Mouse (Mus musculus): ENCODE results near the gene Ang2. TPM values are rescaled to one million over a fixed set of nuclear protein-coding genes. Genes with fewer than 3 reads are reported as not detected.

Ang2 gene
- polyA plus RNA-seq, 1 experiment = 0.09 TPM

DNA sequence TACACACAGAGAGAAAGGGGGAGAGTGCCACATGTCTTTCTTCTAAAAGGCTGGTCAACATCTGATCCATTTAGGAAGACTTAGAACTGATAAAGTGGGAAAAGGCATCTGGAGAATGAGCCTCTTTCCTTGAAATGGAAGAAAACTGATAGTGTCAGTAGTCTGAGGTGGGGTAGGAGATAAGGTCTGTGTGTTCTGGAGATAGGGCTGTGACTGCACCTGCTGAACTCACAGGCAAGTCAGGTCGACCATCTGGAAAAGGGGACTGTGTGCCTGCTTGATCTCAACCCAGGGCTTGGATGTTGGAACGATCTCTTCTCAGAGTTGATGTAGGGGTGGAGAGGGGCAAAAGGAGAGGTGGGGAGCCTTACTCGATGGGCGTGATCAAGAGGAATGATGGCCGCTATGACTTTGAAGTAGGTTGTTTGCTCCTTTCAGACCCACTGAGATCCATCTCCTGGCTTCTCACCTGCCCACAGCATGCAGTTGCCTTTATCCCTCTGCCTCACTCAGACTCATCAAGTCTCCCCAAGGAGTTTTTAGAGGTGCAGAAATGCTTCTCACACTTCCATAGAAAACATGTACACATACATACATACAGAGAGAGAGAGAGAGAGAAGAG is 46.6 kb downstream of the Ang2 start:
- Histone ChIP-seq H3K36me3 (ENCODE audit: control insufficient read depth, insufficient read depth, low read length) (no peaks in the 10 kb centered on the region), H3K4me1 (ENCODE audit: control insufficient read depth, insufficient read depth, insufficient read length) (peaks cover 5% of the 10 kb centered on the region; the same call in 1 of the 2 replicates), H3K27ac (ENCODE audit: insufficient read depth, low read length) (no peak overlapping the region), H3K27me3 (ENCODE audit: control insufficient read depth, insufficient read depth, low read length) (no peaks in the 10 kb centered on the region), H3K4me3 (ENCODE audit: extremely low read depth, insufficient read depth, insufficient read length) (no peak overlapping the region)
- no peak for DNase-seq (ENCODE audit: low read depth in 1 of 2, low spot score in 2 of 2)
- TF ChIP-seq CTCF (IDR thresholded peaks at IDR 0.05; ENCODE audit: extremely low read depth, insufficient read depth, insufficient read length, insufficient replicate concordance) (no peak), POLR2A (IDR thresholded peaks at IDR 0.05; ENCODE audit: low read depth, low read length) (no peak)
- WGBS = 68% methylated on average over 5 of the region's 5 CpGs

DNA sequence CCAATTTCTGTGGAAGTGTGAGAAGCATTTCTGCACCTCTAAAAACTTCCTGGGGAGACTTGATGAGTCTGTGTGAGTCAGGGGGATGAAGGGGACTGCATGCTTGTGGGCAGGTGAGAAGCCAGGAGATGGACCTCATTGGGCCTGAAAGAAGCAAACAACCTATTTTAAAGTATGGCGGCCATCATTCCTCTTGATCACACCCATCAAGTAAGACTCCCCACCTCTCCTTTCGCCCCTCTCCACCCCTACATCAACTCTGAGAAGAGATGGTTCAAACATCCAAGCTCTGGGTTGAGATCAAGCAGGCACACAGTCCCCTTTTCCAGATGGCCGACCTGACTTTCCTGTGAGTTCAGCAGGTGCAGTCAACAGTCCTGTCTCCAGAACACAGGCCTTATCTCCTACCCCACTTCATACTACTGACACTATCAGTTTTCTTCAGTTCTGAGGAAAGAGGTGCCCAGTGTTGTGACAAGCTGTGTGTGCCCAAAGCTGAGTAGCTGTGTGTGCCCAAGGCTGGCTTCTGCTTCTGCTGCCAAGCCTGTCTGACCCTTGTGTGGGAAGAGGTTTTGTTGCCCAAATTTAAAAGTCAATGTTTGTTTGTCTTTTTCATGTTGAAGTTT is 48.6 kb downstream of the Ang2 start:
- DNase-seq (ENCODE audit: low read depth in 1 of 2, low spot score in 2 of 2) = no peak
- no peak overlapping the region for H3K27ac ChIP-seq (ENCODE audit: insufficient read depth, low read length)
- no peaks in the 10 kb centered on the region for H3K27me3 ChIP-seq (ENCODE audit: control insufficient read depth, insufficient read depth, low read length)
- no peaks in the 10 kb centered on the region for H3K36me3 ChIP-seq (ENCODE audit: control insufficient read depth, insufficient read depth, low read length)
- H3K4me3 ChIP-seq (ENCODE audit: extremely low read depth, insufficient read depth, insufficient read length) = no peak overlapping the region
- H3K4me1 ChIP-seq (ENCODE audit: control insufficient read depth, insufficient read depth, insufficient read length) = no peaks in the 10 kb centered on the region
- TF ChIP-seq CTCF (IDR thresholded peaks at IDR 0.05; ENCODE audit: extremely low read depth, insufficient read depth, insufficient read length, insufficient replicate concordance) = no peak
- TF ChIP-seq POLR2A (IDR thresholded peaks at IDR 0.05; ENCODE audit: low read depth, low read length) = no peak
- WGBS = 84% methylated on average over 3 of the region's 3 CpGs

DNA sequence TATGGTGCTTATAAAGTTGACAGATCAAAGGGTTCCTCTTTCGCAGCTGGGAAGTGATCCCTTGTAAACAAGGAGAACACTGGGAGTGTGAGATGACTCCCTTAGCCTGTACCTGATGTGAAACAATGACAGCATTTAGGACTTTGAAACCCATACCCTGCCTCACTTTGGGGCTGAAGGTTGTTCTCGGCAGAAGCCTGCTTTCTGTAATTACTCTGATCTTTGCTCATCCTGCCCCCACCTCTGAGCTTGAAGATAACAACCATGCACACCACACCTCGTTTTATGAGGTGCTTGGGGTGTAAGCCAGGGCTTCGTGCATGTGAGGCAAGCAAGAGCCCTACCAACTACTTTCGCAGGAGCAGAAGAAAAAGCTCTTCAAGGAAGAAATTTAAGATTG is 49.8 kb downstream of the Ang2 start:
- Histone ChIP-seq H3K27ac (ENCODE audit: insufficient read depth, low read length) (no peak overlapping the region), H3K4me1 (ENCODE audit: control insufficient read depth, insufficient read depth, insufficient read length) (no peaks in the 10 kb centered on the region), H3K4me3 (ENCODE audit: extremely low read depth, insufficient read depth, insufficient read length) (no peak overlapping the region), H3K36me3 (ENCODE audit: control insufficient read depth, insufficient read depth, low read length) (no peaks in the 10 kb centered on the region), H3K27me3 (ENCODE audit: control insufficient read depth, insufficient read depth, low read length) (no peaks in the 10 kb centered on the region)
- DNase-seq (ENCODE audit: low read depth in 1 of 2, low spot score in 2 of 2) = no peak
- TF ChIP-seq POLR2A (IDR thresholded peaks at IDR 0.05; ENCODE audit: low read depth, low read length) = no peak
- no peak for TF ChIP-seq CTCF (IDR thresholded peaks at IDR 0.05; ENCODE audit: extremely low read depth, insufficient read depth, insufficient read length, insufficient replicate concordance)
- WGBS = 83% methylated on average over 5 of the region's 5 CpGs

DNA sequence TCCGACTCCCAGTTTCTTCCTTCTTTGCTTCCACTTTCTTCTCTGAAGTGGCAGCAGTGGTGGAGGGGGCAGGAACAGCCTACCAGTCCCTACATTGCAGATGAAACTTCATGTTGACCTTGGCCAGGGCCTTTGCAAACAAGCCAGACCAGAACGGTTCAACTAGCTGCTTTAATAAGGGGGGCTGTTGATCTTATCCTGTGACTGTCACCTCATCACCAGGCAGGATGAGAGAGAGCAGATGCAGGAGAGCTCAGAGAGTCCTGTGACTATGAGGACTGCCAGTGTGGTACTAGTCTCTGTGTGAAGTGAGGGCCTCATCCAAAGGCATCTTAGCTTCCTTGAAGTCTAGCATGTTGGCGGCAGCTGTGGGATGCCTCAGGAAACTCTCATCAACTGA is 50.9 kb downstream of the Ang2 start:
- Histone ChIP-seq H3K27ac (ENCODE audit: insufficient read depth, low read length) (no peak overlapping the region), H3K36me3 (ENCODE audit: control insufficient read depth, insufficient read depth, low read length) (no peaks in the 10 kb centered on the region), H3K27me3 (ENCODE audit: control insufficient read depth, insufficient read depth, low read length) (no peaks in the 10 kb centered on the region), H3K4me1 (ENCODE audit: control insufficient read depth, insufficient read depth, insufficient read length) (no peaks in the 10 kb centered on the region), H3K4me3 (ENCODE audit: extremely low read depth, insufficient read depth, insufficient read length) (no peak overlapping the region; the same call in 1 of the 2 replicates)
- no peak for DNase-seq (ENCODE audit: low read depth in 1 of 2, low spot score in 2 of 2)
- TF ChIP-seq POLR2A (IDR thresholded peaks at IDR 0.05; ENCODE audit: low read depth, low read length) (no peak), CTCF (IDR thresholded peaks at IDR 0.05; ENCODE audit: extremely low read depth, insufficient read depth, insufficient read length, insufficient replicate concordance) (no peak)
- WGBS = 90% methylated on average over 3 of the region's 3 CpGs

DNA sequence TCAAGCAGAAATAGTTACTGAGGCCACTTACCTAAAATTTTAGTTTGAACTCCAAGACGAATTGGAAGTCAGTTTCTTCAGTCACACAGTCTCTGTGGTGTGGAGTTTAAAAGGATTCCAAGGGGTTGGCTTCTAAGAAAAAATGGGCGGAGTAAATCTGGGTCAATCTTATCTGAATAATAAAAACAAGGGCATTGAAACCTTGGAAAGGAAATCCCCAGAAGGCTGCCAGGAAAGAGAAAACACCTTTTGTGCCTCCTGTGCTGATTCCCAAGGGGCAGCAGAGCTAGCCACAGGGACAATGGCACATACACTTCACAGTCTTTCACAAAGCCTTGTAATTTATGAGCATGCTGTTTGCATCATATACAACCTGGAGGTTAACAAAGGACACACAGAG is 52.3 kb downstream of the Ang2 start, which contains the start of gene Rnase1:
Gene Rnase1 (minus strand): TSS at position 101 of the 400 bp plus-strand sequence.
- no peak within 1 kb of the TSS for H3K4me3 ChIP-seq (ENCODE audit: extremely low read depth, insufficient read depth, insufficient read length)
- no peak for DNase-seq (ENCODE audit: low read depth in 1 of 2, low spot score in 2 of 2)
- H3K27me3 ChIP-seq (ENCODE audit: control insufficient read depth, insufficient read depth, low read length) = no peaks in the 10 kb centered on the region
- H3K36me3 ChIP-seq (ENCODE audit: control insufficient read depth, insufficient read depth, low read length) = no peaks in the 10 kb centered on the region
- H3K4me1 ChIP-seq (ENCODE audit: control insufficient read depth, insufficient read depth, insufficient read length) = no peaks in the 10 kb centered on the region
- TF ChIP-seq POLR2A (IDR thresholded peaks at IDR 0.05; ENCODE audit: low read depth, low read length) (no peak), CTCF (IDR thresholded peaks at IDR 0.05; ENCODE audit: extremely low read depth, insufficient read depth, insufficient read length, insufficient replicate concordance) (no peak)
- no peak within 1 kb of the TSS for H3K27ac ChIP-seq (ENCODE audit: insufficient read depth, low read length)
- WGBS = 77% methylated on average over 2 of the region's 2 CpGs

DNA sequence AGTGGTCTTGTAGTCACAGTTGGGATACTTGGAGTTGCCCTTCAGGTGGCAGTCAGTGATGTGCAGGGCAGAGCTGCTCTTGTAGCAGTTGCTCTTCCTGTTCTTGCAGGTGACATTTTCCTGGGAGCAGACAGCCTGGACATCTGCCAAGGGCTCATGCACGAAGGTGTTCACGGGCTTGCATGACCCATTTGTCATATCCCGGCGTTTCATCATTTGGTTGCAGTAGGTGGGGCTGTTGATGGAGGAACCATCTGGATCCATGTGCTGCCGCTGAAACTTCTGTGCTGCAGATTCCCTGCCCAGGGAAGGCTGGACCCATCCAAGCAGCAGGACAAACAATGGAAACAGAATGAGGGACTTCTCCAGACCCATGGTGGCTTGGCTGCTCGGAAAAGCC is 53.4 kb downstream of the Ang2 start:
- no peaks in the 10 kb centered on the region for H3K4me1 ChIP-seq (ENCODE audit: control insufficient read depth, insufficient read depth, insufficient read length)

More for the DNA sequence above, 53.4 kb downstream of the Ang2 start:
- 86% methylated on average over 6 of the region's 6 CpGs for WGBS
- H3K27me3 ChIP-seq (ENCODE audit: control insufficient read depth, insufficient read depth, low read length) = no peaks in the 10 kb centered on the region
- no peak overlapping the region for H3K27ac ChIP-seq (ENCODE audit: insufficient read depth, low read length)
- no peak overlapping the region for H3K4me3 ChIP-seq (ENCODE audit: extremely low read depth, insufficient read depth, insufficient read length)
- no peak for TF ChIP-seq CTCF (IDR thresholded peaks at IDR 0.05; ENCODE audit: extremely low read depth, insufficient read depth, insufficient read length, insufficient replicate concordance)
- no peak for TF ChIP-seq POLR2A (IDR thresholded peaks at IDR 0.05; ENCODE audit: low read depth, low read length)
- no peak for DNase-seq (ENCODE audit: low read depth in 1 of 2, low spot score in 2 of 2)
- no peaks in the 10 kb centered on the region for H3K36me3 ChIP-seq (ENCODE audit: control insufficient read depth, insufficient read depth, low read length)

Other genes with a start within 250 kb of the Ang2 start
- gene Pnp2, start 243.2 kb downstream of the Ang2 start, polyA plus RNA-seq (2012; rRNA removed) = 2.7 and 3.1 TPM in 2 replicates
- not detected in 2 replicates for gene Rnase10, start 191.4 kb downstream of the Ang2 start, polyA plus RNA-seq (2012; rRNA removed)
- gene Rnase9, start 157.3 kb downstream of the Ang2 start, polyA plus RNA-seq (2012; rRNA removed) = not detected in 2 replicates
- not detected in 2 replicates for gene Rnase11, start 149.0 kb downstream of the Ang2 start, polyA plus RNA-seq (2012; rRNA removed)
- 0.68 and 1.1 TPM in 2 replicates for gene Rnase12, start 141.5 kb downstream of the Ang2 start, polyA plus RNA-seq (2012; rRNA removed)
- gene Olfr750, start 124.7 kb downstream of the Ang2 start, polyA plus RNA-seq (2012; rRNA removed) = not detected in 2 replicates
- 18.2 TPM in 2 replicates for gene Rnase4, start 108.1 kb downstream of the Ang2 start, polyA plus RNA-seq (2012; rRNA removed)
- gene Ang, start 108.0 kb downstream of the Ang2 start, polyA plus RNA-seq (2012; rRNA removed) = 2.8 and 3.5 TPM in 2 replicates
- gene Eddm3b, start 84.7 kb downstream of the Ang2 start, polyA plus RNA-seq (2012; rRNA removed) = not detected in 2 replicates
- 90.3 and 109 TPM in 2 replicates for gene Rnase6, start 75.2 kb downstream of the Ang2 start, polyA plus RNA-seq (2012; rRNA removed)
- gene Rnase1, start 52.4 kb downstream of the Ang2 start, polyA plus RNA-seq (2012; rRNA removed) = 1,669 and 1,717 TPM in 2 replicates
- not detected in 2 replicates for gene Rnase2b, start 36.9 kb downstream of the Ang2 start, polyA plus RNA-seq (2012; rRNA removed)
- gene Ear14, start 4.2 kb upstream of the Ang2 start, polyA plus RNA-seq (2012; rRNA removed) = not detected in 2 replicates
- not detected in 2 replicates for gene Rnase2a, start 57.0 kb upstream of the Ang2 start, polyA plus RNA-seq (2012; rRNA removed)
- not detected in 2 replicates for gene Gm7247, start 162.6 kb upstream of the Ang2 start, polyA plus RNA-seq (2012; rRNA removed)
- not detected in 2 replicates for gene Vmn2r88, start 211.7 kb upstream of the Ang2 start, polyA plus RNA-seq (2012; rRNA removed)

All from spleen, adult 2 months (tissue).